Mouse (Mus musculus): Measurements from ENCODE around the gene Cela3a.

Gene Cela3a

GRCm38 (mm10) chr4:137371596-137372523, 37.7 kb downstream of the Cela3a start:
- no peak for DNase-seq (ENCODE audit: low read depth)

GRCm38 (mm10) chr4:137369954-137370750, 39.4 kb downstream of the Cela3a start:
- DNase-seq (ENCODE audit: low read depth) = peak; percentile 61

- no peak for DNase-seq (ENCODE audit: low read depth)
Measured at GRCm38 (mm10) chr4:137368198-137368597, 41.4 kb downstream of the Cela3a start.

GRCm38 (mm10) chr4:137367275-137368088, 42.1 kb downstream of the Cela3a start:
- peak; percentile 90 for DNase-seq (ENCODE audit: low read depth)

DNA sequence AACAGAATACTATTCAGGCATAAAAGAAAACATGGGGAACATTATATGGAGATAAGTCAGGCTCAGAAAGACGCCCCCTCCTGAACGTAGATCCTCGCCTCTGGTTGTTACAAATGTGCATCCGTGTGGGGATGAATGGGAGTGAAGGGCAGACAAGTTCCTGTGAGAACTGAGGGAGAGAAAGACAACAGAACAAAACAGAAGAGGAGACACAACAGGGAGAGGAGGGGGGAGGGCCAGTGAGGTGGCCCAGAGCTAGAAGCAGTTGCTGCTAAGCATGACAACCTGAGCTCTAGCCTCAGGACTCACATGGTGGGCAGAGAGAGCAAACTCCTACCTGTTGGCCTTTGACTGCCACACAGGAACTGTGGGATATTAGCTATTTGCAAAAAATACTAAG, 43.5 kb downstream of the Cela3a start:
- no peak for DNase-seq (ENCODE audit: low read depth)

DNA sequence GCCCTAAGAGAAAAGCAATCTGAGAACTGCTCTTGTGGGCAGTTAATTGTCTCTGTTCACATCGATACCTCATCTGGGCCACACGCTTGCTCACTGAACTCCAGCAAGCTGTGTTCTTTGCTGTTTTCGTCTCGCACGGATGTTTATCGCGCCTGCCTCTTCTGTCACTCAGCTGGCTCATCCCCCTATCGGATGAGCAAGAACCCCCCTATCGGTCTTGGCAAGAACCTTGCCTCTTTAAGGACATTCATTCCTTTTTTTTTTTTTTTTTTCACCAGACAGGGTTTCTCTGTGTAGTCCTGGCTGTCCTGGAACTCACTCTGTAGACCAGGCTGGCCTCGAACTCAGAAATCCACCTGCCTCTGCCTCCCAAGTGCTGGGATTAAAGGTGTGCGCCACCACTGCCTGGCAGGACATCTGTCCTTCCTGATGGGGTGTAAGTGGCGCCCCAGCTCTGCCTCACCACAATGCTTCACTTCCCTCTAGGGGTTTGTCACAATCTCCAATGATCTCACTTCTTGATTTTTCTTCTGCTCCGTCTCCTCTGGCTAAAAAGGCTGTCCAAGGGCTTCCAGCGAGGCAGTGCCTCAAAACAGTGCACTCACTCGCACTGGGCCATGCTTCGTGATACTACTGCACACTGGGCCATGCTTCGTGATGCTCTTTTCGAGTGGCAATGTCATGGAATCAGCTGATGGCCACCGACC, 44.1 kb downstream of the Cela3a start:
- no peak for DNase-seq (ENCODE audit: low read depth)

- no peak for DNase-seq (ENCODE audit: low read depth)
Measured at GRCm38 (mm10) chr4:137364826-137365225, 44.8 kb downstream of the Cela3a start.

DNA sequence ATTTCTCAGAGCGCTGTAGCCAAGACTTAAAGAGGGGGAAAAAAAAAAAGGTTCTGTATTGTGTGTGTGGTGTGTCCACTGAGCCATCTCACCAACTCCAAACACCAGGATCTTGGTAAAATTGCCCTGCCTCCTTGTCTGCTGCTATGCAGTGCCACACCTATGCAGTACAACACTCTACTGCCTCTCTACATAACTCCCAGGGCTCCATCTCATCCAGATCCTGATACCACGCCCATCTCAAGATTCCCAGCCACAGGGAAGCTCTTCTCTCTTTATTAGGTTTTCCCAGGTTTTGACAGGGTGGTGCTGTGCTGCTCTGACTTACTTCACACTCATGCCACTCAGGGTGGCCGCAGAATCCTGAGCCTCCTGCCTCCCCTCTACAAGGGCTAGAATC, 48.6 kb downstream of the Cela3a start:
- DNase-seq (ENCODE audit: low read depth) = no peak

- DNase-seq (ENCODE audit: low read depth) = peak; percentile 78
Measured at GRCm38 (mm10) chr4:137358291-137359002, 51.1 kb downstream of the Cela3a start.

DNA sequence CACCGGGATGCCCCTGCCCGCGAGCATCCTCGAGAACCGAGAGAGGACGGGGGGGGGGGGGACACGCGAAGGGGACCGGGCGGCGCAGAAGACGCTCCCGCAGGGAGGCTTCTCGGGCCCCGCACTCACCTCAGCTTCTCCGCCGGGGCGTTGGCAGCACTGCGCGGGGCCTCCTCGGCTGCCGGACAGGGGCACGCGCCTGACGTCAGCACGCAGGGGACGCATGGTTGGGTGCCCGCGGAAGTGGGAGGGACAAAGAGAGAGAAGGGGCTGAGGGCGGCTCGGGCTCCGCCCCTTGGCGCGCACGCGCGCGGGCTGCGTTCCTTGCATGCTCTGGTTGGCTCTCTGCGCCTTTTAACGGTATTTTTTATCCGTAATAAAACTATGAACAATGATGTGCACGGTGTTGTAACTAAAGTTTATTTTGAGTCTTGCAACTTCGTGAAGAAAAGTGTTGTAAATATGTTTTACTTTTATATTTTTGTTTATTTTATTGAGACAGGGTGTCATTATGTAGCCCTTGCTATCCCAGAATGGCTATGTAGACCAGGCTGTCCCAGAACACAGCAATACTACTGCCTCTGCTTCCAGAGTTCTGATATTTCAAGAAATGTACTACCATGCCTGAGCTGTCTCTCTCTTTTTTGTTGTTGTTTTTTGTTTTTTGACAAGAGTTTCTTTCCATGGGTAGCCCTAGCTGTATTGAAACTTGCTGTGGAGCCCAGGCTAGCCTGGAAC, 51.9 kb downstream of the Cela3a start, which contains the start of gene Cdc42:
Gene Cdc42, minus strand, starts transcription at position 204 of the 738 bp plus-strand sequence.
- DNase-seq (ENCODE audit: low read depth) = peak; percentile 98

GRCm38 (mm10) chr4:137356674-137357510, 52.7 kb downstream of the Cela3a start:
- peak; percentile 74 for DNase-seq (ENCODE audit: low read depth)

Measured in induced T-regulatory cell, adult 2 months (primary cell).